Mouse (Mus musculus) lung, embryonic 14.5 days (tissue): ENCODE measurements around the gene Pear1. TPM values are rescaled to one million over a fixed set of nuclear protein-coding genes. Genes with fewer than 3 reads are reported as not detected.

Source experiments
- ATAC-seq: fragments of 200-750 bp; cut with Nextera tagmentation; 2 replicates; pipeline ENCODE4 v1.8.0; 2017; ENCODE audit warnings: mild to moderate bottlenecking, moderate TSS enrichment, moderate library complexity; ENCODE audit not compliant: insufficient read depth
- DNase-seq: peaks from one replicate; pipeline ENCODE4 v3.0.0-alpha.2; 2015
- H3K27ac ChIP-seq: fragments of 300-500 bp; sonication (generic); 2 replicates; pipeline ENCODE4 v1.5.1; 2014; ENCODE audit warnings: low read depth, mild to moderate bottlenecking, moderate library complexity
- H3K27me3 ChIP-seq: fragments of 300-500 bp; sonication (generic); 2 replicates; pipeline ENCODE4 v1.6.1; 2014; ENCODE audit warnings: low read length, control low read depth; ENCODE audit not compliant: insufficient read depth
- H3K36me3 ChIP-seq: fragments of 300-500 bp; sonication (generic); 2 replicates; pipeline ENCODE4 v1.6.1; 2014; ENCODE audit warnings: control low read depth; ENCODE audit not compliant: insufficient read depth
- H3K4me1 ChIP-seq: fragments of 300-500 bp; sonication (generic); 2 replicates; pipeline ENCODE4 v1.6.1; 2014; ENCODE audit warnings: antibody characterized with exemption, control low read depth; ENCODE audit not compliant: insufficient read depth
- H3K4me2 ChIP-seq: fragments of 300-500 bp; sonication (generic); 2 replicates; pipeline ENCODE4 v1.6.1; 2014; ENCODE audit warnings: mild to moderate bottlenecking
- H3K4me3 ChIP-seq: fragments of 300-500 bp; sonication (generic); 2 replicates; pipeline ENCODE4 v1.5.1; 2014; ENCODE audit warnings: low read depth, low read length
- H3K9ac ChIP-seq: fragments of 300-500 bp; sonication (generic); 2 replicates; pipeline ENCODE4 v1.6.1; 2014
- H3K9me3 ChIP-seq: fragments of 300-500 bp; sonication (generic); 2 replicates; pipeline ENCODE4 v1.6.1; 2016; ENCODE audit warnings: low read depth, low read length, control low read depth
- CTCF ChIP-seq: IDR thresholded peaks from 2 replicates; pipeline ENCODE4 v1.5.1; 2016; ENCODE audit warnings: antibody characterized with exemption, low read depth
- WGBS: fragments of 180-500 bp; shearing (Covaris S2); extraction: QIAGEN DNeasy Blood & Tissue Kit; methylation state at CpG from one replicate; pipeline ENCODE4 v1.1.7; 2014; 5-methylcytosine and 5-hydroxymethylcytosine counted together
- polyA plus RNA-seq: library from polyadenylated mRNA; unstranded; fragments of >200 nt; fragmentation: Nextera tagmentation; extraction: Ambion mirVana; gene quantifications from 2 replicates; pipeline ENCODE4 v1.2.1, GENCODE M21; 2014

Pear1 gene
- polyA plus RNA-seq, 1 experiment from 2014 or later, result 30.2 TPM

- Histone ChIP-seq H3K27me3 (no peaks in the 10 kb centered on the region), H3K36me3 (peaks cover 39% of the 10 kb centered on the region), H3K4me3 (no peak overlapping the region), H3K4me1 (peaks cover 10% of the 10 kb centered on the region), H3K27ac (no peak overlapping the region), H3K9me3 (no peaks in the 10 kb centered on the region), H3K4me2 (no peak overlapping the region), H3K9ac (no peak overlapping the region)
- no peak for ATAC-seq
- 89% methylated on average over 12 of the region's 12 CpGs for WGBS
- no peak for TF ChIP-seq CTCF
- no peak for DNase-seq
Measured at GRCm38 (mm10) chr3:87749977-87750376, 74.1 kb downstream of the Pear1 start.

GRCm38 (mm10) chr3:87749036-87749435 is 75.1 kb downstream of the Pear1 start:
- peaks cover 32% of the 10 kb centered on the region for H3K36me3 ChIP-seq
- H3K27me3 ChIP-seq, result no peaks in the 10 kb centered on the region
- peaks cover 12% of the 10 kb centered on the region for H3K4me1 ChIP-seq
- DNase-seq (peak; percentile 79), ATAC-seq (no peak)
- H3K4me2 ChIP-seq, result no peak overlapping the region
- 19% methylated on average over 5 of the region's 5 CpGs for WGBS
- H3K9ac ChIP-seq, result no peak overlapping the region
- peak; percentile 84 for TF ChIP-seq CTCF
- no peaks in the 10 kb centered on the region for H3K9me3 ChIP-seq
- no peak overlapping the region for H3K27ac ChIP-seq
- H3K4me3 ChIP-seq, result no peak overlapping the region

- 33% methylated on average over 13 of the region's 13 CpGs for WGBS
- H3K36me3 ChIP-seq, result peaks cover 26% of the 10 kb centered on the region
- no peak within 1 kb of the TSS for H3K4me2 ChIP-seq
- H3K27ac ChIP-seq, result no peak within 1 kb of the TSS
- H3K4me1 ChIP-seq, result peaks cover 12% of the 10 kb centered on the region
- H3K9me3 ChIP-seq, result no peaks in the 10 kb centered on the region
- H3K9ac ChIP-seq, result no peak within 1 kb of the TSS
- no peaks in the 10 kb centered on the region for H3K27me3 ChIP-seq
- no peak for TF ChIP-seq CTCF
- H3K4me3 ChIP-seq, result no peak within 1 kb of the TSS
- DNase-seq (peak; percentile 38), ATAC-seq (peak; percentile 9; the same call in 1 of the 2 replicates)
Measured at GRCm38 (mm10) chr3:87748431-87748830, 75.7 kb downstream of the Pear1 start, which contains the start of gene Lrrc71. Gene Lrrc71, minus strand, starts transcription at chr3:87748625.

GRCm38 (mm10) chr3:87745036-87745659 is 79.0 kb downstream of the Pear1 start:
- DNase-seq, result peak; percentile 83
- Histone ChIP-seq H3K4me1 (peaks cover 12% of the 10 kb centered on the region), H3K4me3 (peak overlapping the region; percentile 8), H3K36me3 (peaks cover 14% of the 10 kb centered on the region), H3K27me3 (no peaks in the 10 kb centered on the region), H3K9me3 (no peaks in the 10 kb centered on the region), H3K9ac (peak overlapping the region; percentile 29; the same call in 1 of the 2 replicates), H3K4me2 (peak overlapping the region; percentile 54), H3K27ac (peak overlapping the region; percentile 87)
- TF ChIP-seq CTCF, result no peak
- 20% methylated on average over 18 of the region's 18 CpGs for WGBS
- ATAC-seq, result peak; percentile 80

- Histone ChIP-seq H3K9me3 (no peaks in the 10 kb centered on the region), H3K4me1 (peaks cover 12% of the 10 kb centered on the region), H3K27me3 (no peaks in the 10 kb centered on the region), H3K36me3 (peaks cover 7% of the 10 kb centered on the region; the same call in 1 of the 2 replicates), H3K4me3 (no peak overlapping the region), H3K9ac (no peak overlapping the region), H3K4me2 (no peak overlapping the region), H3K27ac (no peak overlapping the region)
- TF ChIP-seq CTCF, result no peak
- ATAC-seq (no peak), DNase-seq (no peak)
- WGBS, result 81% methylated on average over 4 of the region's 4 CpGs
Measured at GRCm38 (mm10) chr3:87743927-87744326, 80.2 kb downstream of the Pear1 start.

- 85% methylated on average over 16 of the region's 16 CpGs for WGBS
- TF ChIP-seq CTCF, result no peak
- no peak overlapping the region for H3K27ac ChIP-seq
Measured at GRCm38 (mm10) chr3:87742735-87743134, 81.4 kb downstream of the Pear1 start.

GRCm38 (mm10) chr3:87742013-87742412 is 82.1 kb downstream of the Pear1 start:
- H3K4me3 ChIP-seq, result no peak overlapping the region
- no peak overlapping the region for H3K9ac ChIP-seq
- ATAC-seq (no peak), DNase-seq (no peak)
- no peaks in the 10 kb centered on the region for H3K9me3 ChIP-seq
- H3K27me3 ChIP-seq, result no peaks in the 10 kb centered on the region
- H3K36me3 ChIP-seq, result peaks cover 24% of the 10 kb centered on the region; the same call in 1 of the 2 replicates
- H3K4me2 ChIP-seq, result no peak overlapping the region
- WGBS, result 68% methylated on average over 3 of the region's 3 CpGs
- H3K4me1 ChIP-seq, result peaks cover 12% of the 10 kb centered on the region
- TF ChIP-seq CTCF, result no peak
- no peak overlapping the region; the same call in 1 of the 2 replicates for H3K27ac ChIP-seq

More at GRCm38 (mm10) chr3:87742735-87743134, 81.4 kb downstream of the Pear1 start:
- H3K36me3 ChIP-seq, result peaks cover 17% of the 10 kb centered on the region; the same call in 1 of the 2 replicates
- H3K27me3 ChIP-seq, result no peaks in the 10 kb centered on the region
- no peak overlapping the region for H3K4me2 ChIP-seq
- no peak overlapping the region for H3K4me3 ChIP-seq
- ATAC-seq (no peak), DNase-seq (no peak)
- H3K9ac ChIP-seq, result no peak overlapping the region
- no peaks in the 10 kb centered on the region for H3K9me3 ChIP-seq
- peaks cover 12% of the 10 kb centered on the region for H3K4me1 ChIP-seq
